Mouse (Mus musculus): ENCODE results near the gene Cdcp2.

DNA sequence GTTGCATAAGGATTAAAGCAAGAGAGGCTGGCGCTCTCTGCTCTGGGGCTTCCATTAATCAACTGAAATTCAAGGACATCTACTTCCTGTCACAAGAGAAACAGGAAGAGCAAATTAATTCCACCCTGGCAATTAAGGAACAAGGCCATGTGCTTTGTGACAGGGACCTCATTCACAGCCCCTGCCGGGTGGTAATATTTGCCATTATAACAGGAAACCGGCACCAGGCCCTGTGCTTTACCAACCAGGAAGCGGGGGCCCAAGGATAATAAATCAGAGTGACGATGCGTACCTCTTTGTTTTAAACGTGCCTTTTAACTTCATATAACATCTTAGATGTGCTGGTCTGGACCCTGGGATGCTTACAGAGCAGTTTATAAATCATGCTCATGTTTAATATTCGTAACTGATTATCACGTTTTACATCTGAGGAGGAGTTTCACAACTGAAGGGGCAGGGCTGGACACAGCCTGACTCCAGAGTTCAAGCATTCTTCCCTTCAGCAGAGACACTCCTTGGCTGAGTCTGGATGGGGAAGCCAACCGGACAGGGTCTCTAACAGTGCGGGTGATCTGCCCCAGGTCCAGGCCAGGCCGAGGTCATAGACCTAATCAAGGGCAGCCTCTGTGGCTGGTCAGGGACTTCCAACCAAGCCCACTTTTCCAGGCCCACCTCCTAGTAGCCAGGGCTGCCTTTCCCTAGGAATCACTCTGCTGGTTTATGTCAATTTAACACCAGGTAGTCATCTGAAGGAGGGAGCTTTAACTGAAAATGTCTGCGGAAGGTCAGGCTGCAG is 43.3 kb downstream of the Cdcp2 start:
- TF ChIP-seq CTCF (IDR thresholded peaks at IDR 0.05; ENCODE audit: insufficient read depth, low read depth, low read length) (no peak), POLR2A (IDR thresholded peaks at IDR 0.05; ENCODE audit: insufficient read depth, low read depth, low read length) (no peak)
